Mouse (Mus musculus) megakaryocyte, embryonic 14.5 days (primary cell): ENCODE measurements around the gene Dpm3.

Experiments used
- FLI1 ChIP-seq: IDR thresholded peaks from 2 replicates; pipeline ENCODE4 v1.6.1; 2012; ENCODE audit warnings: low read length, inconsistent platforms, mixed read lengths
- GATA1 ChIP-seq: IDR thresholded peaks from 3 replicates; pipeline ENCODE4 v1.6.1; 2012; ENCODE audit warnings: mixed read lengths, low read length, inconsistent platforms, borderline replicate concordance

GRCm38 (mm10) chr3:89305105-89305504 lies 45.9 kb downstream of the Dpm3 start:
- TF ChIP-seq GATA1 (no peak), FLI1 (no peak)
